In the genomic region with DNA sequence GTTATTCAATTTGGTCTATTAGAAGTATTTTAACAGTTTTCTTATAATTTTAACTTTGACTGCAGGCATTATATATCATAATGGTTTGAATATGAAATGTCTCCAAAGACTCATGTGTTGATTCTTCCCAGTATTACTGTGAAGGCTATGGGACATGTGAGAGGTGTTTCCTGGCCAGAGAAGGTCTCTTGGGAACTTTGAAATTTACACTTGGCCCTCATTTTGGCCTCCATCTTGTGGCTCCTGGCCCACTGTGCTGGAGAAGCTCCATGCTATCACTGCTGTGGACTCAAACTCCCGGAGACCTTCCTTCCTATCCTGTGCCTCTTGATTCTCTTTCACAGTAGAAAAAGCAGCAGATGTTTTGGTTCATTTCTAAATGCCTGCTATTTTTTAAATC, we compare ENCODE assay signal across 19 mouse cellular contexts. TPM values are rescaled to one million over a fixed set of nuclear protein-coding genes. Genes with fewer than 3 reads are reported as not detected.
DNase-seq lines count a peak whose midpoint lies in the region; ATAC-seq and TF ChIP-seq lines count a peak whose summit lies in the region.
"Had no signal": no experiment of that assay in that cellular context is flagged by ENCODE, and none has a peak within 500 bp of the region (broad histone marks: within the 10 kb centered on the region; RNA-seq: fewer than 3 reads in every experiment).

No protein-coding gene starts in this region.

- TF ChIP-seq CTCF in cerebellum, adult 2 months (IDR thresholded peaks at IDR 0.05; ENCODE audit: borderline replicate concordance, insufficient read depth, low read depth, low read length): no peak

- TF ChIP-seq POLR2A in cerebellum, adult 2 months (IDR thresholded peaks at IDR 0.05; ENCODE audit: borderline replicate concordance, insufficient read depth, low read length): no peak

- H3K27ac ChIP-seq in cerebellum, adult 2 months (ENCODE audit: insufficient read depth, low read length): no peak overlapping the region
- H3K27ac ChIP-seq in midbrain, embryonic 11.5 days (ENCODE audit: low read depth, low read length): no peak overlapping the region
- no peak overlapping the region for H3K27ac ChIP-seq in midbrain, embryonic 13.5 days
- H3K27ac ChIP-seq: embryonic facial prominence, embryonic 13.5 days; embryonic facial prominence, embryonic 15.5 days; forebrain, embryonic 10.5 days; forebrain, embryonic 12.5 days had no signal

- H3K9ac ChIP-seq in midbrain, embryonic 11.5 days (ENCODE audit: low read length): no peak overlapping the region
- no peak overlapping the region for H3K9ac ChIP-seq in midbrain, embryonic 13.5 days (replicated peaks)
- H3K9ac ChIP-seq: embryonic facial prominence, embryonic 13.5 days; embryonic facial prominence, embryonic 15.5 days; forebrain, embryonic 12.5 days had no signal

- peaks cover 3% of the 10 kb centered on the region; the same call in 1 of the 2 replicates for H3K36me3 ChIP-seq in midbrain, embryonic 11.5 days (ENCODE audit: control insufficient read depth, insufficient read depth, low read length)
- H3K36me3 ChIP-seq in midbrain, embryonic 13.5 days: peaks cover 46% of the 10 kb centered on the region

- no peaks in the 10 kb centered on the region for H3K4me1 ChIP-seq in cerebellum, adult 2 months (ENCODE audit: control insufficient read depth, insufficient read depth, low read length)
- H3K4me1 ChIP-seq in midbrain, embryonic 11.5 days (ENCODE audit: control insufficient read depth, insufficient read depth, low read length): no peaks in the 10 kb centered on the region
- peaks cover 2% of the 10 kb centered on the region; the same call in 1 of the 2 replicates for H3K4me1 ChIP-seq in midbrain, embryonic 13.5 days (replicated peaks)
- H3K4me1 ChIP-seq: embryonic facial prominence, embryonic 13.5 days; embryonic facial prominence, embryonic 15.5 days; forebrain, embryonic 12.5 days had no signal

- H3K9me3 ChIP-seq in midbrain, embryonic 11.5 days (ENCODE audit: control insufficient read depth, low read length): no peaks in the 10 kb centered on the region
- H3K9me3 ChIP-seq in midbrain, embryonic 13.5 days: no peaks in the 10 kb centered on the region
- H3K9me3 ChIP-seq: embryonic facial prominence, embryonic 13.5 days; embryonic facial prominence, embryonic 15.5 days; forebrain, embryonic 10.5 days; forebrain, embryonic 12.5 days had no signal

- no peak for ATAC-seq in midbrain, embryonic 11.5 days (ENCODE audit: low FRiP score)
- no peak for ATAC-seq in midbrain, embryonic 13.5 days
- ATAC-seq: forebrain, embryonic 14.5 days; forebrain, embryonic 16.5 days had no signal

- no peak overlapping the region for H3K4me2 ChIP-seq in midbrain, embryonic 11.5 days
- H3K4me2 ChIP-seq in midbrain, embryonic 13.5 days (replicated peaks): no peak overlapping the region
- H3K4me2 ChIP-seq: embryonic facial prominence, embryonic 13.5 days; embryonic facial prominence, embryonic 15.5 days; forebrain, embryonic 12.5 days had no signal

- no peaks in the 10 kb centered on the region for H3K27me3 ChIP-seq in cerebellum, adult 2 months (ENCODE audit: control insufficient read depth, insufficient read depth, low read length)
- no peaks in the 10 kb centered on the region for H3K27me3 ChIP-seq in midbrain, embryonic 11.5 days (ENCODE audit: control insufficient read depth, insufficient read depth, low read length)
- H3K27me3 ChIP-seq in midbrain, embryonic 13.5 days: no peaks in the 10 kb centered on the region
- H3K27me3 ChIP-seq: embryonic facial prominence, embryonic 13.5 days; embryonic facial prominence, embryonic 15.5 days; forebrain, embryonic 12.5 days had no signal

- peak; percentile 46 to 52 for DNase-seq in cerebellum, postnatal 10 days
- no peak for DNase-seq in cerebellum, adult 2 months
- DNase-seq in midbrain, embryonic 11.5 days (ENCODE audit: low spot score, missing footprints): peak; percentile 69
- DNase-seq in embryo, embryonic 10 days (ENCODE audit: low spot score): no peak
- DNase-seq: adrenal gland, adult 8-10 months; adrenal gland, postnatal 25 days; cerebellum, adult 11-12 months; cerebellum, adult 8-10 months; cerebellum, adult 9-11 months; cerebellum, postnatal 25 days; embryo, embryonic 11 days had no signal

- no peak overlapping the region for H3K4me3 ChIP-seq in cerebellum, adult 2 months (replicated peaks; ENCODE audit: insufficient read depth, low read depth, low read length)
- no peak overlapping the region for H3K4me3 ChIP-seq in midbrain, embryonic 11.5 days (ENCODE audit: low read depth, low read length)
- no peak overlapping the region for H3K4me3 ChIP-seq in midbrain, embryonic 13.5 days (replicated peaks)
- H3K4me3 ChIP-seq: embryonic facial prominence, embryonic 13.5 days; embryonic facial prominence, embryonic 15.5 days; erythroblast, embryonic 14.5 days; forebrain, embryonic 10.5 days; forebrain, embryonic 12.5 days had no signal

- 29% methylated on average over 1 of the region's 1 CpGs for WGBS in cerebellum, adult 2 months
- 96% methylated on average over 1 of the region's 1 CpGs for WGBS in midbrain, embryonic 11.5 days
- WGBS in midbrain, embryonic 13.5 days: 97% methylated on average over 1 of the region's 1 CpGs

RNA-seq across cellular contexts. Expression of gene BC034090, which starts 45.2 kb away (rescaled TPM):
- 14.1 and 15.5 TPM in 2 replicates for polyA plus RNA-seq in cerebellum, adult 2 months (2012; rRNA removed)
- polyA plus RNA-seq in midbrain, embryonic 11.5 days (2014; fragmentation: Nextera tagmentation; extraction: Ambion mirVana): 2.7 and 3.1 TPM in 2 replicates
- 3.9 and 5.5 TPM in 2 replicates for polyA plus RNA-seq in midbrain, embryonic 13.5 days (2015; fragmentation: Nextera tagmentation; extraction: Ambion mirVana)
- polyA plus RNA-seq: erythroblast, embryonic 14.5 days had no signal

Comparison
In these comparisons a context has a peak if more than half of its experiments do, and no peak if none do; other contexts are left out.
1. DNase-seq: peak in cerebellum, postnatal 10 days (2 of 2) and midbrain, embryonic 11.5 days (single experiment); none in cerebellum, adult 2 months (0 of 2) and embryo, embryonic 10 days (single experiment).